ENCODE assay signal across 24 mouse cellular contexts in genomic region chr17:85279720-85280119, GRCm38 (mm10).
"Had no signal": no experiment of that assay in that cellular context is flagged by ENCODE, and none has a peak within 500 bp of the region (broad histone marks: within the 10 kb centered on the region; RNA-seq: fewer than 3 reads in every experiment).

No protein-coding gene starts in this region.

- H3K36me3 ChIP-seq: heart, embryonic 10.5 days; heart, embryonic 12.5 days; hindbrain, embryonic 13.5 days; hindbrain, embryonic 15.5 days; kidney, embryonic 15.5 days; limb, embryonic 13.5 days; limb, embryonic 15.5 days; liver, embryonic 12.5 days had no signal

- H3K27ac ChIP-seq: heart, embryonic 10.5 days; hindbrain, embryonic 13.5 days; hindbrain, embryonic 15.5 days; hindbrain, postnatal 0 days; kidney, embryonic 15.5 days; kidney, postnatal 0 days; limb, embryonic 13.5 days; limb, embryonic 15.5 days; liver, embryonic 12.5 days; liver, embryonic 14.5 days had no signal

- H3K9ac ChIP-seq: heart, embryonic 12.5 days; hindbrain, embryonic 13.5 days; hindbrain, embryonic 15.5 days; kidney, embryonic 15.5 days; limb, embryonic 13.5 days; limb, embryonic 15.5 days; liver, embryonic 12.5 days; liver, embryonic 14.5 days had no signal

- DNase-seq: gastrocnemius, postnatal 14 days; gastrocnemius, postnatal 36 days; heart, adult 18-20 months; heart, postnatal 10 days; heart, postnatal 36 days; kidney, adult 11 months; kidney, adult 2 months; kidney, adult 9 months; kidney, postnatal 14 days; kidney, postnatal 36 days; layer of hippocampus, postnatal 36 days; left cerebral cortex, postnatal 4 days had no signal

- H3K4me3 ChIP-seq: heart, embryonic 10.5 days; heart, embryonic 12.5 days; hindbrain, embryonic 13.5 days; hindbrain, embryonic 15.5 days; kidney, embryonic 15.5 days; limb, embryonic 13.5 days; limb, embryonic 15.5 days; liver, embryonic 12.5 days had no signal

- H3K27me3 ChIP-seq: heart, embryonic 12.5 days; hindbrain, embryonic 13.5 days; hindbrain, embryonic 15.5 days; kidney, embryonic 15.5 days; limb, embryonic 13.5 days; limb, embryonic 15.5 days; liver, embryonic 12.5 days had no signal

- H3K9me3 ChIP-seq: heart, embryonic 10.5 days; heart, embryonic 12.5 days; hindbrain, embryonic 15.5 days; kidney, embryonic 15.5 days; limb, embryonic 13.5 days; limb, embryonic 15.5 days; liver, embryonic 12.5 days had no signal

- H3K4me2 ChIP-seq: heart, embryonic 12.5 days; hindbrain, embryonic 13.5 days; hindbrain, embryonic 15.5 days; kidney, embryonic 15.5 days; limb, embryonic 13.5 days; limb, embryonic 15.5 days; liver, embryonic 12.5 days had no signal

- ATAC-seq: hindbrain, postnatal 0 days; intestine, embryonic 16.5 days; liver, embryonic 12.5 days had no signal

- H3K4me1 ChIP-seq: heart, embryonic 10.5 days; heart, embryonic 12.5 days; hindbrain, embryonic 13.5 days; hindbrain, embryonic 15.5 days; kidney, embryonic 15.5 days; limb, embryonic 13.5 days; limb, embryonic 15.5 days; liver, embryonic 12.5 days had no signal
